Mouse (Mus musculus) megakaryocyte, adult 5-6 weeks (primary cell): ENCODE measurements around the gene Iqgap1. TPM values are rescaled to one million over a fixed set of nuclear protein-coding genes. Genes with fewer than 3 reads are reported as not detected.
A peak's percentile ranks its signal among the peaks of the same experiment; 100 is the strongest.
"Not testable (repeated sequence)": the region's sequence is repeated elsewhere in the genome, so short reads cannot be mapped to it uniquely, and the experiment has no call there.

Source experiments
- ATAC-seq: 2 replicates; pipeline ENCODE4 v1.8.0; 2016; ENCODE audit warnings: mild to moderate bottlenecking, inconsistent platforms; ENCODE audit not compliant: poor library complexity, severe bottlenecking
- total RNA-seq, 2 experiments: library from RNA; stranded (forward) in 1 of 2; stranded (reverse) in 1 of 2; fragments of 153-499, 151-499 nt in 1 of 2; fragments of 221-1000, 200-1000 nt in 1 of 2; gene quantifications; 2 replicates each; pipeline versions ENCODE4 v1.2.3 to v1.2.4; 2015 to 2017

The Iqgap1 gene
- total RNA-seq, 2 experiments from 2014 or later: 246 to 287 TPM

- no peak for ATAC-seq
Measured at GRCm38 (mm10) chr7:80774615-80775447, 50.9 kb downstream of the Iqgap1 start.

- ATAC-seq: no peak
Measured at GRCm38 (mm10) chr7:80773834-80774614, 51.8 kb downstream of the Iqgap1 start.

GRCm38 (mm10) chr7:80770466-80770865, 55.3 kb downstream of the Iqgap1 start:
- no peak for ATAC-seq

- ATAC-seq: no peak
Measured at GRCm38 (mm10) chr7:80766861-80767312, 58.9 kb downstream of the Iqgap1 start.

GRCm38 (mm10) chr7:80766072-80766471, 59.7 kb downstream of the Iqgap1 start:
- peak; percentile 94 for ATAC-seq

GRCm38 (mm10) chr7:80763864-80764437, 61.8 kb downstream of the Iqgap1 start:
- ATAC-seq: no peak

- ATAC-seq: no peak
Measured at GRCm38 (mm10) chr7:80762297-80762696, 63.5 kb downstream of the Iqgap1 start.

GRCm38 (mm10) chr7:80754086-80754485, 71.7 kb downstream of the Iqgap1 start:
- ATAC-seq: peak; percentile 93

GRCm38 (mm10) chr7:80753613-80754012, 72.2 kb downstream of the Iqgap1 start:
- ATAC-seq: peak; percentile 50

- no peak for ATAC-seq
Measured at GRCm38 (mm10) chr7:80749624-80750023, 76.2 kb downstream of the Iqgap1 start.

GRCm38 (mm10) chr7:80749109-80749508, 76.7 kb downstream of the Iqgap1 start:
- ATAC-seq: not testable (repeated sequence)

GRCm38 (mm10) chr7:80747371-80747770, 78.4 kb downstream of the Iqgap1 start:
- no peak for ATAC-seq

- ATAC-seq: no peak
Measured at GRCm38 (mm10) chr7:80746166-80746761, 79.5 kb downstream of the Iqgap1 start.

- no peak for ATAC-seq
Measured at GRCm38 (mm10) chr7:80745746-80746145, 80.0 kb downstream of the Iqgap1 start.

GRCm38 (mm10) chr7:80745250-80745649, 80.5 kb downstream of the Iqgap1 start:
- no peak for ATAC-seq

GRCm38 (mm10) chr7:80743920-80744630, 81.7 kb downstream of the Iqgap1 start:
- no peak for ATAC-seq

- ATAC-seq: no peak
Measured at GRCm38 (mm10) chr7:80742671-80743070, 83.1 kb downstream of the Iqgap1 start.

GRCm38 (mm10) chr7:80740954-80741353, 84.8 kb downstream of the Iqgap1 start:
- peak; percentile 55 for ATAC-seq

GRCm38 (mm10) chr7:80736199-80736598, 89.6 kb downstream of the Iqgap1 start:
- no peak for ATAC-seq

GRCm38 (mm10) chr7:80732986-80733385, 92.8 kb downstream of the Iqgap1 start:
- no peak for ATAC-seq
